Mouse (Mus musculus) spleen, adult 2 months (tissue): ENCODE results near the gene Pnpla2.

Experiments used
- CTCF ChIP-seq: fragments of 200-500 bp; IDR thresholded peaks from 2 replicates; pipeline ENCODE4 v1.5.1; 2011; ENCODE audit warnings: mild to moderate bottlenecking, inconsistent platforms; ENCODE audit not compliant: insufficient read depth, insufficient read length, insufficient replicate concordance; ENCODE audit errors: extremely low read depth
- POLR2A ChIP-seq: fragments of 200-500 bp; IDR thresholded peaks from 2 replicates; pipeline ENCODE4 v1.6.1; 2011; ENCODE audit warnings: low read depth, low read length, inconsistent platforms

GRCm38 (mm10) chr7:141435856-141436522, 19.0 kb upstream of the Pnpla2 start:
- no peak for TF ChIP-seq POLR2A
- no peak for TF ChIP-seq CTCF
